Mouse (Mus musculus) gastrocnemius, postnatal 14 days (tissue): ENCODE results near the gene Ptpa. TPM values are rescaled to one million over a fixed set of nuclear protein-coding genes. Genes with fewer than 3 reads are reported as not detected.

Source experiments
- DNase-seq: peaks from one replicate; pipeline ENCODE4 v3.0.0; 2021; ENCODE audit warnings: mixed read lengths
- intact Hi-C: fragments of 180-260 bp; cut with DNase I; formaldehyde crosslinking; loops from one replicate; pipeline ENCODE4 v1.15.1; 2025; ENCODE audit warnings: low total_unique reads
- microRNA-seq, 2 experiments: library from miRNA; unstranded; fragments of <30 nt; microRNA quantifications; one replicate each; pipeline ENCODE4 v1.2.0; 2021
- total RNA-seq, 2 experiments: library from RNA; stranded (reverse); gene quantifications; 2 replicates each; pipeline ENCODE4 v1.2.3; 2021

Gene Ptpa
- total RNA-seq, 2 experiments from 2014 or later = 71.1 to 80.7 TPM

DNA sequence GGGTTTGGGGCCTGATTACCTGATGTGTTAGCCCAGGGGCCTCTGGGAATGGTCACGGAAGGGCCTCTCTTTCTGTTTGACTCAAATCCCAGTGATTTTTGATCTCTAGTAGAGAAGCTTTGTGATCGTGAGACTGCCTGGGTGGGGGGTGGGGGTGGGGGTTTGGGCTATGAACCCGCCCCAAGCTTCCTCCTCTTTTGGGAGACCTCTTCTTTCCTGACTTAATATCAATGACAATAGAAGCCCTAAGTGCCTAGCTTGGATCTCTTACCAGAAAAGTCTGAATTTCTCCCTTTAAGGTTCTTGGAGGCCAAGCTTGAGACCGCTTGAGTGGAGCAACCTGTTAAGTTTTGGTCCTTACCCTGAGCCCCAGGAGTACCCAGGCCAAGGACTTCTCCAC is 58.9 kb downstream of the Ptpa start:
- no peak for DNase-seq

DNA sequence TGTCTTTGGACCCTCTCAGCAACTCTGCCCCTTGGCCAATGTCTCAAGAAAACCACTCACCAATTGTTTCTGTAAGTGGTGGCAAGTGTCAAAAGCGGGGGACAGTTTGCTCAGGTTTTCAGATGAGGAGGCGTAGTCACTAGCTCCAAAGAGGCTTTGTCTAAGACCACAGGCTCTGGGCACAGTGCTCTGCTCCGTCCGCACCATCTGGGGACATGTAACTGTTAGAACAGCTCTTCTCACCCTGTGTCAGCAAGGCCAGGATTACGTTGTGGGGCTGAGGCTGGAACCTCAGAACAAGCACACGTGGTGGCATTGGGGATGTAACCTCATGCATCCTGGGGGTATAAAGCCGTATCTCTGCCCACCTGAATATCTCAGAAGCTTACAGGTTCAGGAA is 59.6 kb downstream of the Ptpa start:
- no peak for DNase-seq
- intact Hi-C loops = loop anchor here (10.0 kb wide), 1 partner anchor 119 kb away; the partner anchor contains the start of gene Cstad

More for the DNA sequence above, 58.9 kb downstream of the Ptpa start:
- intact Hi-C loops = loop anchor here (10.0 kb wide), 1 partner anchor 120 kb away; the partner anchor contains the start of gene Cstad

DNA sequence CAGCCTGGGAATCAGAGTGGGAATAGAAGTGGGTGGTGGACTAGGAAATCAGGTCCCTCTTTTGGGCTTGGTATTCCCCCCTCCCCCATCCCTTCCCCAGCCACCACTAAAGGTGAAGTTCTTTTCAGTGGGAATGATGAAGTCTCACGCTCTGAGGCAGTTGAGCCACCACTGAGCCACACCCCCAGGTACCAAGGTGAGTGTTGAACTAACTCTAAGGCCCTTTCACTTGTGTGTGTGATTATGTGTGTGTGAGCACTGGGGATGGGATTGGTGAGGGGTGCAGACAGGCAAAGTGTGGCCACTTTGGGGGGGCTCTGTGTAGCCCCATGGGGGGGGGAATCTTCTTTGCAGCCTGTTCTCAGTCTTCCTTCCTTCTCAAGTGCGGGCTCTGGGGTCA is 60.4 kb downstream of the Ptpa start:
- no peak for DNase-seq
- intact Hi-C loops = loop anchor here (10.0 kb wide), 1 partner anchor 119 kb away; the partner anchor contains the start of gene Cstad

DNA sequence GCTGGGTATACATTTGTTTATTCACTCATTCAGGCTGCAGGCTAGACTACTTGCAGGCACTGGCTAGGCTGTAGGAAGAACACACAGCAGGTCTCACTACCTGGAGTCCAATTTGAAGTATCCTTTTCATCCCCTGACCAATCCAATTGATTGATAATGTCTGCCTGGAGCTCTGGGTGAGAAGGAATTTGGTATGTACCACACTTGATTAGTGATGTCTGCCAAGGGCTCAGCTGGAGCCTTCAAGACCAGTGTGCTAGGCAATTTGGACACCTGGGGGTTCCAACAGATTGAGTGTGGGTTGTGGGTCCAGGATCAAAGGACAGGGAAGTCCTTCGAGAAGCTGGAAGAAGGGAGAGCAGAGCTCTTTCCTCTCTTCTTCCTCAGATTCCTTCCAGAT is 62.7 kb downstream of the Ptpa start:
- DNase-seq = no peak
- intact Hi-C loops = loop anchor here (10.0 kb wide), 1 partner anchor 116 kb away; the partner anchor contains the start of gene Cstad

DNA sequence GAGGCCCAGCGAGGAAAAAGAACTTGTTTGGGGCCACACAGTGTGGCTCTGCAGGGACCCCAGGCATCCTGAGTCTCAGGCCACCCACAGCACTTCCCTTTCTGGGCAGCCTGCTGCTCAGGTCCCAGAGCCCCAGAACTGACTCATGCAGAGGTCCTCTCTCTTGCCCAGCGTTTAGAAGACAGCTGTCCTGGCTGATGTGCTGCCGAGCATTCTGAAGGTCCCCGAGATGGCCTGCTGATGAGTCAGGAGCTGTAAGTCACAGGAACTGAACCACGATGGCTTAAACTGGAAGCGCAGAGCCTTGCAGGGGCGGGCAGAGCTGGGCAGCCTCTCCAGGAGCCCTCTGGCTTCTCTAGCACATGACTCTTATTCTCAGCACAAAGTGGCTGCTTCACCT is 71.8 kb downstream of the Ptpa start:
- peak; percentile 69 for DNase-seq
- intact Hi-C loops = no loop called here

DNA sequence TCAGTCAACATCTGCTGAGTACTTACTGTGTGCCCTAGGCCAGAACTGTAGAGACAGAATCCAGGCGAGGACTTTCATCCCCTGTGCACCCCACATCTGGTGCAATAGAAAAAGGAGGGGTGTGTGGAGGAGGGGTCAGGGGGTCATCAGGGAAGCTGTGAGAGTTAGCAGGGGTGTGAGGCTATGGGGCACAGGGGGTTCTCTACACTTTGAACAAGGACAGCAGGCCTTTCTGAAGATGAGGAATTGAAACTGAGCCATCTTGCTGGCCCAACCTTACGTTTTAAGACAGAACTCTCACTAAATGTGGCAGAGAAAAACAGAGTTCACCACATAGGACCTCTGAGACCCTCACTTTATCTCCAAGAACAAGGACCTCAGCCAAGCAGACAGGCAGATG is 74.5 kb downstream of the Ptpa start:
- intact Hi-C loops = no loop called here
- no peak for DNase-seq

DNA sequence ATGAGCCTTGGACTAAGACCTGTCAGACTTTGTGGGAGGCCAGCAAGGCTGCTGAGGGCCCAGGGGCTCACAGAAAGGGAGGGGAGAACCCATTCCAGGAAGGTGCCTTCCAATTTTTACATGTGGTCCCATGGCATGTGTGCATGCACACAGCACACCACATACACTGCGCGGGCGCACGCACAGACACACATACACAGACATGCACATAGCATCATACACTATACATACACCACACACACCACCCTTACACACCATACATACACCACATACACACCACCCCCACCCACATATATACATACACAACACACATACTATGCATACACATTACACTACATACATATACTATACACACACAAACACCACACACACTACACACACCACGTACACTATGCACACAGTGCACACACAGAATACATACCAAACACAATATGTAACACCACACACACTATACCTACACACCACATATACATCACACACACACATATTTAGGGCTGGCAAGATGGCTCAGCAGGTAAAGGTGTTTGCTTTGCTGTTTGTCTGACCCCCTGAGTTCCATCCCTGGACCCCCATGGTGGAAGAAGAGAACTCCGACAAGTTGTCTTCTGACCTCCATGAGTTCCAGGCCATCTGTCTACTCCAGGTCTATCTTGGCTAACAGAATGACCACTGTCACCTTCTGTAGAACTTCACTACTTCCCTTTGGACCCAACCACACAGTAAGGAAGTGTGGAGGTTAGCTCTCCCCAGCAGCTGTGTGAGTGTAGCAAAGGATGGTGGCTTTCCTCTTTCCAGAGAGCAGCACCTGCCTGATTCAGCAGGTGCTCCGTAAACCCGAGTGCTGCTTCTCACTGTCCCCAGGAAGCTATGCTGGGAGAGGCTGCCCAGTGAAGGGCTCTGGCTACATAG is 79.4 kb downstream of the Ptpa start:
- DNase-seq = no peak
- intact Hi-C loops = loop anchor here (5.0 kb wide), 1 partner anchor 47 kb away; no protein-coding TSS in a partner anchor

DNA sequence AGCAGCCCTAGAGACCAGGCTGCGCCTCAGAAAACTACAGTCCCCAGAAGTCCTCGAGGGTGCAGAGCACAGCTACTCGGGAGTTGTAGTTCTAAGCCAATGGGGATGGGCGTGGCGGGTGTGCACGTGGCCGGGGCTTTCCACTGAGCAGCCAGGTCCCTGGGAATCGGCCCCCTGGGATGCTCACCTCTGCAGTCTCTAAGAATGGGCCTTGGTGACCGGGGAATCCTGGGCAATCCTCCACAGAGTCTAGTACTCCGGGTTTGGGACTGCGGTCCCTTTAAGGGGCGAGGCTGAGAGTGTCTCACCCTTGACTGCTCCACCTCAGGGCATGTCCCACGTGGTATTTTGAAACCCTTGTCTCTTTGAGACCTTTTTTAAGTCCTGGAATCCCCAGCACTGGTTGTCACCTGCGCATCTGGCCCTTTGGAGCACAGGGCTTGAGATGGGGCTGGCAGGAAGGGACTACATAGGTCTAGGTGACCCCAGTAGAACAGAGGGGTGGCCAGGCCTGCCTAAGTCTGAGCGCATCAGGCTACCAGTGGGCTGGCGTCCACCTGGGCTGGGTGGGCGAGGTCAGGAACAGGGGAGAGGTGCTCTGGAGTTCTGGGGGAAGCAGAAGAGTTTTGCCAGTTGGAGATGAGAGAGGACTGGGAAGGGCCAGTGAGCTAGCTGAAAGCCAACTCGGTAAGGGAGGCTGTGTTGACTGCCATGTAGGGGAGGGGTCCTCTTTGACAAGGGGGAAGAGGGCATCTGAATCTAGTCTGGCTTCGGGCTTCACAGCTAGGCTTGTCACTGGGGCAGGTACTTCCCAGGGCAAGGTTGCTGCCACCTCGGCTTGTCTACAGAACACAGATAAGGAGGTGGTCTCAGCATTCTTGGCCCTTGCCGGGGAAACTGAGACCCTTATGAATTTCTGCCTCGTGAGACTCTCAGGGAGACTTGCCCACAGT is 80.3 kb downstream of the Ptpa start:
- intact Hi-C loops = loop anchor here (5.0 kb wide), 1 partner anchor 46 kb away; no protein-coding TSS in a partner anchor
- peak; percentile 73 for DNase-seq

Small RNA genes within 50 kb of the gene (microRNA-seq; reads per million reads assigned to microRNA genes)
- 0 reads per million in 2 experiments for gene Gm47292

Other genes starting within 250 kb of the Ptpa start
- 10 to 100 TPM; 44.4 to 49.4 TPM for gene Endog, start 244.5 kb upstream of the Ptpa start, total RNA-seq
- 1 to 10 TPM; 5.9 to 6.1 TPM for gene Spout1, start 237.6 kb upstream of the Ptpa start, total RNA-seq
- gene Kyat1, start 210.2 kb upstream of the Ptpa start, total RNA-seq = 10 to 100 TPM; 20.4 to 23.4 TPM
- 10 to 100 TPM; 19.3 to 30.1 TPM for gene Lrrc8a, start 178.3 kb upstream of the Ptpa start, total RNA-seq
- gene Gm28035, start 175.5 kb upstream of the Ptpa start, total RNA-seq = 1 to 10 TPM in 1 of 2 experiments, under 1 TPM in 1; 0.59 to 1.7 TPM
- gene Phyhd1, start 149.8 kb upstream of the Ptpa start, total RNA-seq = 10 to 100 TPM; 11.0 to 14.3 TPM
- gene Gm28038, start 135.0 kb upstream of the Ptpa start, total RNA-seq = under 1 TPM in 1 of 2 experiments, not detected in 1; 0.90 TPM
- 10 to 100 TPM; 18.8 to 18.9 TPM for gene Dolk, start 129.7 kb upstream of the Ptpa start, total RNA-seq
- 10 to 100 TPM; 10.5 to 13.1 TPM for gene Nup188, start 129.6 kb upstream of the Ptpa start, total RNA-seq
- 10 to 100 TPM; 23.2 to 28.1 TPM for gene Sh3glb2, start 56.7 kb upstream of the Ptpa start, total RNA-seq
- 10 to 100 TPM; 16.3 to 16.8 TPM for gene Miga2, start 51.8 kb upstream of the Ptpa start, total RNA-seq
- 1 to 10 TPM; 7.0 to 7.3 TPM for gene Dolpp1, start 23.8 kb upstream of the Ptpa start, total RNA-seq
- gene Crat, start 226 bp upstream of the Ptpa start, total RNA-seq = 100 to 1,000 TPM; 251 to 325 TPM
- gene Ier5l, start 58.2 kb downstream of the Ptpa start, total RNA-seq = 1 to 10 TPM; 3.5 to 4.2 TPM
- 1 to 10 TPM; 5.0 to 5.9 TPM for gene Cstad, start 179.0 kb downstream of the Ptpa start, total RNA-seq